ENCODE assay signal across 26 mouse cellular contexts in the genomic region with DNA sequence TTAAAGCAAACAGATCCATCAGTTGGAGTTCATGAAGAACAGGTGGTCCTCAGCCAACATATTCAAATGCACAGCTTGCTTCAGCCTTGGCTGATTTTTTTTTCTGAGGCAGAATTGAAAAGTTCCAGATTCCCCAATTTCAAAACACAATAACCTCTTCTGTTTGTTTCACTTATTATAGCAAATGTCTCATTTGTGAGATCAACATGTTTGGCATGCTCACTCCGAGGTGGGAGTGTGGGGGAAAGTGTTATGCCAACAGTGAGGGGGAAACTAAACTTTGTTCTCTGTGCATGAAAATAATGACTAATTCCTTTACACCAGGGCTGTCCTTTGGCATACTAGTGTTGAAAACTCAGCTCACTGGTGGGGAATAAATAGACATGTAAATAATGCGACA.
DNase-seq lines count a peak whose midpoint lies in the region; ATAC-seq lines count a peak whose summit lies in the region.
"Had no signal": no experiment of that assay in that cellular context is flagged by ENCODE, and none has a peak within 500 bp of the region (broad histone marks: within the 10 kb centered on the region; RNA-seq: fewer than 3 reads in every experiment).

No protein-coding gene starts in this region.

- H3K27ac ChIP-seq in midbrain, embryonic 15.5 days: no peak overlapping the region
- H3K27ac ChIP-seq: embryonic facial prominence, embryonic 13.5 days; heart, embryonic 13.5 days; hindbrain, embryonic 14.5 days; limb, embryonic 12.5 days; liver, embryonic 15.5 days had no signal

- no peaks in the 10 kb centered on the region for H3K27me3 ChIP-seq in midbrain, embryonic 15.5 days (replicated peaks)
- H3K27me3 ChIP-seq: embryonic facial prominence, embryonic 13.5 days; heart, embryonic 13.5 days; limb, embryonic 12.5 days; liver, embryonic 15.5 days had no signal

- no peak overlapping the region for H3K4me3 ChIP-seq in midbrain, embryonic 15.5 days
- H3K4me3 ChIP-seq: embryonic facial prominence, embryonic 13.5 days; erythroblast, embryonic 14.5 days; heart, embryonic 13.5 days; limb, embryonic 12.5 days; liver, embryonic 15.5 days had no signal

- DNase-seq in frontal cortex, adult 2 months (ENCODE audit: extremely low spot score in 1 of 2, low spot score in 1 of 2): peak; percentile 3 to 10
- no peak for DNase-seq in frontal cortex, postnatal 36 days (ENCODE audit: low spot score in 2 of 2)
- peak; percentile 15 to 44 for DNase-seq in right cerebral cortex, adult 2 months (ENCODE audit: low spot score in 2 of 2)
- no peak for DNase-seq in right cerebral cortex, postnatal 14 days
- peak; percentile 7 to 63 for DNase-seq in layer of hippocampus, postnatal 14 days (ENCODE audit: low spot score in 2 of 2)
- DNase-seq in thymus, postnatal 25 days: no peak
- DNase-seq: adrenal gland, postnatal 14 days; cerebellum, adult 18-20 months; cerebellum, postnatal 10 days; gastrocnemius, postnatal 36 days; heart, postnatal 10 days; kidney, adult 9 months; kidney, postnatal 14 days; lung, embryonic 14.5 days; lung, postnatal 14 days; midbrain, embryonic 14.5 days had no signal

- H3K36me3 ChIP-seq in midbrain, embryonic 15.5 days (replicated peaks): no peaks in the 10 kb centered on the region
- H3K36me3 ChIP-seq: embryonic facial prominence, embryonic 13.5 days; G1E; heart, embryonic 13.5 days; limb, embryonic 12.5 days; liver, embryonic 15.5 days had no signal

- H3K4me1 ChIP-seq in midbrain, embryonic 15.5 days: no peaks in the 10 kb centered on the region
- H3K4me1 ChIP-seq: embryonic facial prominence, embryonic 13.5 days; limb, embryonic 12.5 days; liver, embryonic 15.5 days had no signal

- 79% methylated on average over 2 of the region's 2 CpGs for WGBS in midbrain, embryonic 15.5 days

- no peak overlapping the region for H3K4me2 ChIP-seq in midbrain, embryonic 15.5 days
- H3K4me2 ChIP-seq: embryonic facial prominence, embryonic 13.5 days; heart, embryonic 13.5 days; hindbrain, embryonic 14.5 days; limb, embryonic 12.5 days; liver, embryonic 15.5 days; lung, embryonic 14.5 days had no signal

- ATAC-seq in midbrain, embryonic 15.5 days (replicated peaks): no peak
- ATAC-seq: intestine, postnatal 0 days; Patski had no signal

- no peak overlapping the region for H3K9ac ChIP-seq in midbrain, embryonic 15.5 days
- H3K9ac ChIP-seq: embryonic facial prominence, embryonic 13.5 days; heart, embryonic 13.5 days; hindbrain, embryonic 14.5 days; limb, embryonic 12.5 days; liver, embryonic 15.5 days; lung, embryonic 14.5 days had no signal

- no peaks in the 10 kb centered on the region for H3K9me3 ChIP-seq in midbrain, embryonic 15.5 days
- H3K9me3 ChIP-seq: embryonic facial prominence, embryonic 13.5 days; G1E; heart, embryonic 13.5 days; limb, embryonic 12.5 days; liver, embryonic 15.5 days had no signal

Comparison
In these comparisons a context has a peak if more than half of its experiments do, and no peak if none do; other contexts are left out.
1. DNase-seq: peak in frontal cortex, adult 2 months (2 of 2), right cerebral cortex, adult 2 months (2 of 2) and layer of hippocampus, postnatal 14 days (2 of 2); none in frontal cortex, postnatal 36 days (0 of 2), right cerebral cortex, postnatal 14 days (single experiment) and thymus, postnatal 25 days (single experiment).